8 mouse cellular contexts compared by ENCODE assay signal in the genomic region with DNA sequence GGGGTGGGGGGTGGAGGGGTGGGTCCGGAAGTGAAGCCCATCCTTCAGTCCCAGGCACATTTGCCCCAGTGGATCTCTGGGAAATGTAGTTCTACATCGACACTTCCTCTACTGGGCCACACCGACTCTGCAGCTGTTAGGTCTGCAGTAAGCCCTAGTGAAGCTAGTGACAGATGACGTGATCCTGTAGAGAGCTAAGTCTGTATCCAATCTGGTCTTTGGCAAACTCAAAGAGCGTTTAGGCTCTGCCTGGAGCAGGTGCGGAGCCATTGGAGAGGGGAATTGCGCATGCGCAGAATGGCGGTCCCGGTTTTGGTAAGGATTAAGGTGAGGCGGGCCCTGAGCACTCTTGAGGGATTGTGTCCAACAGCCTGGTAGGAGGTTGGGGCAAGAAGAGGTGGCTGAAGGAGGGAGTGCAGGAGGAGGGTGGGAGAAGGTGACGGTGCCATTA. TPM values are rescaled to one million over a fixed set of nuclear protein-coding genes. Genes with fewer than 3 reads are reported as not detected.
DNase-seq lines count a peak whose midpoint lies in the region; ATAC-seq lines count a peak whose summit lies in the region.

Zfp605 (plus strand) TSS at position 102 of the 451 bp plus-strand sequence.

- peak within 1 kb of the TSS; percentile 85 for H3K9ac ChIP-seq in hindbrain, embryonic 16.5 days (ENCODE audit: low read depth, low read length)

- DNase-seq in WW6 (ENCODE audit: low read depth, low spot score) = peak; percentile 72
- peak; percentile 94 to 97 for DNase-seq in cerebellum, postnatal 36 days
- peak; percentile 89 for DNase-seq in gastrocnemius, adult 18-20 months (ENCODE audit: low spot score)
- DNase-seq in left cerebral cortex, adult 11 months (ENCODE audit: low spot score) = peak; percentile 89
- peak; percentile 94 for DNase-seq in lung, postnatal 36 days
- DNase-seq in retina, postnatal 1 day = peak; percentile 93
- DNase-seq in thymus, postnatal 4 days = peak; percentile 91

- peak within 1 kb of the TSS; percentile 91 for H3K27ac ChIP-seq in hindbrain, embryonic 16.5 days (ENCODE audit: low read depth, low read length)

- peak within 1 kb of the TSS; percentile 73 for H3K4me3 ChIP-seq in hindbrain, embryonic 16.5 days (ENCODE audit: low read length)

- no peaks in the 10 kb centered on the region for H3K27me3 ChIP-seq in hindbrain, embryonic 16.5 days (replicated peaks; ENCODE audit: control insufficient read depth, insufficient read depth, low read length)

- peaks cover 31% of the 10 kb centered on the region for H3K36me3 ChIP-seq in hindbrain, embryonic 16.5 days (ENCODE audit: control insufficient read depth, insufficient read depth, low read length)

- H3K4me2 ChIP-seq in hindbrain, embryonic 16.5 days (ENCODE audit: low read length) = peak within 1 kb of the TSS; percentile 79

- under 1% methylated on average over 12 of the region's 12 CpGs for WGBS in hindbrain, embryonic 16.5 days

- peaks cover 13% of the 10 kb centered on the region for H3K4me1 ChIP-seq in hindbrain, embryonic 16.5 days (ENCODE audit: control insufficient read depth, insufficient read depth, low read depth, low read length)

- ATAC-seq in hindbrain, embryonic 16.5 days = peak; percentile 74

- H3K9me3 ChIP-seq in hindbrain, embryonic 16.5 days (ENCODE audit: control insufficient read depth, low read length) = no peaks in the 10 kb centered on the region

RNA-seq across cellular contexts. Expression of gene Zfp605, which starts in this region (rescaled TPM):
- 1 to 10 TPM; 4.0 to 4.5 TPM for total RNA-seq in gastrocnemius, adult 18-20 months (2021)
- 12.4 and 15.0 TPM in 2 replicates for polyA plus RNA-seq in hindbrain, embryonic 16.5 days (2015; fragmentation: Nextera tagmentation; extraction: Ambion mirVana)

Comparison
In these comparisons a context has a peak if more than half of its experiments do, and no peak if none do; other contexts are left out.
1. Peak in every context shown above with its lines: DNase-seq, ATAC-seq, H3K4me3 ChIP-seq and H3K27ac ChIP-seq.